Comparison of ENCODE assay signal across 20 mouse cellular contexts in the genomic region with DNA sequence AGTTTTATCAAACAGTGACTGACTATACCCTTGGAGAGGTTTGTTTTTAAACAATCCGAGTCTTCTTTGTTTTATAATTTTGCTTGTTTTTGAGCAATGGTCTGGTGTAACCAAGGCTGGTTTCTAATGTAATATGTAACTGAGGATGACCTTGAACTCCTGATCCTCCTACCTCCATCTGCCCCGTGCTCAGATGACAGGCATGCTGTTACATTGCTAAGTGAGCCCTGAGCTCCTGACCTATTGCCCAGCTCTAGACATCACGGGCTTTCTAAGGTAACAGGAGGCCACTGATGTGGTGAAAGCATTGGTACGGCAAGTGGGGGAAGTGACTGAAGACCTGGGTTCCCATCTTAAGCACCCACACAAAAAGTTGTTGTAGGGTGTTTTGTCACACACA. TPM values are rescaled to one million over a fixed set of nuclear protein-coding genes. Genes with fewer than 3 reads are reported as not detected.
A peak's percentile ranks its signal among the peaks of the same experiment; 100 is the strongest.
DNase-seq lines count a peak whose midpoint lies in the region; ATAC-seq and TF ChIP-seq lines count a peak whose summit lies in the region.
"Had no signal": no experiment of that assay in that cellular context is flagged by ENCODE, and none has a peak within 500 bp of the region (broad histone marks: within the 10 kb centered on the region; RNA-seq: fewer than 3 reads in every experiment).

No protein-coding gene starts in this region.

- no peaks in the 10 kb centered on the region for H3K27me3 ChIP-seq in heart, adult 2 months (ENCODE audit: control insufficient read depth, insufficient read depth, low read length)
- no peaks in the 10 kb centered on the region for H3K27me3 ChIP-seq in liver, embryonic 14.5 days (ENCODE audit: control insufficient read depth, insufficient read depth, low read length)
- no peaks in the 10 kb centered on the region for H3K27me3 ChIP-seq in liver, embryonic 16.5 days (ENCODE audit: control insufficient read depth, insufficient read depth, low read depth, low read length)
- H3K27me3 ChIP-seq: CH12.LX; embryonic facial prominence, embryonic 12.5 days; forebrain, embryonic 15.5 days; heart, embryonic 15.5 days; hindbrain, embryonic 15.5 days; Patski had no signal

- peaks cover 22% of the 10 kb centered on the region for H3K4me1 ChIP-seq in heart, adult 2 months (ENCODE audit: control insufficient read depth, insufficient read depth, low read length)
- peaks cover 5 to 21% of the 10 kb centered on the region in 2 experiments; a peak in 3 of 4 replicates for H3K4me1 ChIP-seq in liver, embryonic 14.5 days (replicated peaks; ENCODE audit: control insufficient read depth in 2 of 2, insufficient read depth in 2 of 2, low read length in 1 of 2)
- H3K4me1 ChIP-seq in liver, embryonic 16.5 days (ENCODE audit: control insufficient read depth, low read depth, low read length), result peaks cover 13% of the 10 kb centered on the region

- intact Hi-C loops in heart, adult 2 months (cut with DNase I), result no loop called here

- no peak overlapping the region for H3K4me2 ChIP-seq in liver, embryonic 14.5 days (ENCODE audit: low read depth)
- H3K4me2 ChIP-seq in liver, embryonic 16.5 days (ENCODE audit: low read depth, low read length), result no peak overlapping the region
- H3K4me2 ChIP-seq: embryonic facial prominence, embryonic 12.5 days; forebrain, embryonic 15.5 days; heart, embryonic 11.5 days; heart, embryonic 15.5 days; hindbrain, embryonic 15.5 days had no signal

- no peak for TF ChIP-seq EP300 in heart, adult 2 months (IDR thresholded peaks at IDR 0.05; ENCODE audit: insufficient read depth, low read depth, low read length)
- TF ChIP-seq EP300 in liver, embryonic 14.5 days (IDR thresholded peaks at IDR 0.05; ENCODE audit: low read depth), result no peak

- H3K27ac ChIP-seq in heart, adult 2 months, result peak overlapping the region; percentile 50
- no peak overlapping the region for H3K27ac ChIP-seq in liver, embryonic 14.5 days
- H3K27ac ChIP-seq in liver, embryonic 16.5 days (ENCODE audit: low read length), result peak overlapping the region; percentile 45
- H3K27ac ChIP-seq: embryonic facial prominence, embryonic 12.5 days; forebrain, embryonic 15.5 days; hindbrain, embryonic 15.5 days had no signal

- TF ChIP-seq CTCF in heart, adult 2 months (IDR thresholded peaks at IDR 0.05), result no peak
- TF ChIP-seq CTCF in liver, embryonic 14.5 days (IDR thresholded peaks at IDR 0.05; ENCODE audit: low read depth), result no peak

- no peak overlapping the region for H3K9ac ChIP-seq in heart, adult 2 months (ENCODE audit: low read depth, low read length)
- H3K9ac ChIP-seq in liver, embryonic 14.5 days (replicated peaks), result no peak overlapping the region
- no peak overlapping the region for H3K9ac ChIP-seq in liver, embryonic 16.5 days (ENCODE audit: low read depth, low read length)
- H3K9ac ChIP-seq: embryonic facial prominence, embryonic 12.5 days; forebrain, embryonic 15.5 days; heart, embryonic 15.5 days; hindbrain, embryonic 15.5 days had no signal

- no peak for DNase-seq in heart, adult 2 months
- DNase-seq in heart, adult 18-20 months, result no peak
- DNase-seq in liver, embryonic 14.5 days (ENCODE audit: low read depth in 3 of 3, low spot score in 3 of 3), result no peak
- DNase-seq in liver, result no peak
- no peak for DNase-seq in kidney, adult 8-10 months
- DNase-seq: adrenal gland, adult 2 months; cerebellum, adult 11-12 months; cerebellum, adult 9-10 months; cerebellum, postnatal 25 days; gastrocnemius, postnatal 10 days; heart, postnatal 14 days had no signal

- H3K4me3 ChIP-seq in heart, adult 2 months, result no peak overlapping the region
- no peak overlapping the region for H3K4me3 ChIP-seq in liver, embryonic 14.5 days (ENCODE audit: insufficient read depth in 1 of 2, low read depth in 2 of 2, low read length in 2 of 2)
- H3K4me3 ChIP-seq in liver, embryonic 16.5 days (ENCODE audit: low read depth, low read length), result no peak overlapping the region
- H3K4me3 ChIP-seq: embryonic facial prominence, embryonic 12.5 days; forebrain, embryonic 15.5 days; heart, embryonic 15.5 days; hindbrain, embryonic 15.5 days had no signal

- H3K79me2 ChIP-seq in heart, adult 2 months (replicated peaks; ENCODE audit: control insufficient read depth, insufficient read depth, low read length), result 0 out of 2 replicates have a peak, but pooled peaks cover 1% of the 10 kb centered on the region

- WGBS in heart, adult 2 months, result 80% methylated on average over 4 of the region's 4 CpGs
- 67% methylated on average over 4 of the region's 4 CpGs for WGBS in liver, embryonic 14.5 days (ENCODE audit: insufficient replicate concordance)
- WGBS in liver, embryonic 16.5 days (ENCODE audit: insufficient replicate concordance), result 56% methylated on average over 4 of the region's 4 CpGs

- H3K36me3 ChIP-seq in heart, adult 2 months (ENCODE audit: control insufficient read depth, insufficient read depth, low read length), result peaks cover 6% of the 10 kb centered on the region
- H3K36me3 ChIP-seq in liver, embryonic 14.5 days (replicated peaks; ENCODE audit: control insufficient read depth, insufficient read depth, low read depth), result no peaks in the 10 kb centered on the region
- H3K36me3 ChIP-seq in liver, embryonic 16.5 days (ENCODE audit: control insufficient read depth, insufficient read depth), result no peaks in the 10 kb centered on the region; the same call in 1 of the 2 replicates
- H3K36me3 ChIP-seq: embryonic facial prominence, embryonic 12.5 days; forebrain, embryonic 15.5 days; heart, embryonic 15.5 days had no signal

- TF ChIP-seq POLR2A in heart, adult 2 months (IDR thresholded peaks at IDR 0.05; ENCODE audit: insufficient read depth, low read depth, low read length), result no peak

- ATAC-seq in liver, embryonic 14.5 days (ENCODE audit: insufficient read depth), result 0 out of 2 replicates have a peak, but pooled peaks have one; percentile 19
- ATAC-seq in liver, embryonic 16.5 days (ENCODE audit: low read depth), result peak; percentile 49; the same call in 1 of the 2 replicates
- ATAC-seq: activated CD4-positive, CD25-positive, alpha-beta regulatory T cell, adult 4 months; forebrain, embryonic 15.5 days; Patski had no signal

- no peaks in the 10 kb centered on the region for H3K9me3 ChIP-seq in liver, embryonic 14.5 days (ENCODE audit: control insufficient read depth, low read length)
- H3K9me3 ChIP-seq in liver, embryonic 16.5 days (replicated peaks; ENCODE audit: control insufficient read depth, low read length), result no peaks in the 10 kb centered on the region
- H3K9me3 ChIP-seq: embryonic facial prominence, embryonic 12.5 days; forebrain, embryonic 15.5 days; heart, embryonic 15.5 days; hindbrain, embryonic 15.5 days had no signal

RNA-seq across cellular contexts. Expression of gene Haus8, which starts 35.2 kb away (rescaled TPM):
- total RNA-seq in heart, adult 2 months (2021), result 10 to 100 TPM; 24.2 to 29.0 TPM
- 11.9 and 12.1 TPM in 2 replicates for polyA plus RNA-seq in heart, adult 2 months (2012; rRNA removed)
- 10 to 100 TPM; 25.5 to 29.5 TPM for total RNA-seq in heart, adult 18-20 months (2021)
- polyA plus RNA-seq in liver, embryonic 14.5 days (2012; rRNA removed), result 16.0 and 23.9 TPM in 2 replicates
- 47.1 and 51.6 TPM in 2 replicates for polyA plus RNA-seq in liver, embryonic 14.5 days (2014; fragmentation: Nextera tagmentation; extraction: Ambion mirVana)
- polyA plus RNA-seq in liver, embryonic 16.5 days (2015; fragmentation: Nextera tagmentation; extraction: Ambion mirVana), result 42.8 and 47.1 TPM in 2 replicates

RNA-seq across cellular contexts. Expression of gene Myo9b, which starts 35.4 kb away (rescaled TPM):
- total RNA-seq in heart, adult 2 months (2021), result 10 to 100 TPM; 20.1 to 22.8 TPM
- polyA plus RNA-seq in heart, adult 2 months (2012; rRNA removed), result 15.0 and 15.9 TPM in 2 replicates
- total RNA-seq in heart, adult 18-20 months (2021), result 10 to 100 TPM; 20.5 to 22.3 TPM
- polyA plus RNA-seq in liver, embryonic 14.5 days (2012; rRNA removed), result 5.9 and 6.4 TPM in 2 replicates
- polyA plus RNA-seq in liver, embryonic 14.5 days (2014; fragmentation: Nextera tagmentation; extraction: Ambion mirVana), result 5.8 and 7.0 TPM in 2 replicates
- 7.4 and 7.8 TPM in 2 replicates for polyA plus RNA-seq in liver, embryonic 16.5 days (2015; fragmentation: Nextera tagmentation; extraction: Ambion mirVana)

RNA-seq across cellular contexts. Expression of gene Use1, which starts 58.7 kb away (rescaled TPM):
- total RNA-seq in heart, adult 2 months (2021), result 100 to 1,000 TPM; 140 to 169 TPM
- polyA plus RNA-seq in heart, adult 2 months (2012; rRNA removed), result 112 and 120 TPM in 2 replicates
- 100 to 1,000 TPM; 163 to 174 TPM for total RNA-seq in heart, adult 18-20 months (2021)
- polyA plus RNA-seq in liver, embryonic 14.5 days (2012; rRNA removed), result 41.9 and 57.2 TPM in 2 replicates
- polyA plus RNA-seq in liver, embryonic 14.5 days (2014; fragmentation: Nextera tagmentation; extraction: Ambion mirVana), result 46.5 and 48.2 TPM in 2 replicates
- polyA plus RNA-seq in liver, embryonic 16.5 days (2015; fragmentation: Nextera tagmentation; extraction: Ambion mirVana), result 40.7 and 41.2 TPM in 2 replicates
